Mouse (Mus musculus) kidney, embryonic 15.5 days (tissue): ENCODE data around the gene Efcab6. TPM values are rescaled to one million over a fixed set of nuclear protein-coding genes. Genes with fewer than 3 reads are reported as not detected.

Experiments
- ATAC-seq: fragments of 200-750 bp; cut with Nextera tagmentation; replicated peaks from 2 replicates; pipeline ENCODE4 v1.8.0; 2017; ENCODE audit warnings: moderate TSS enrichment; ENCODE audit not compliant: low FRiP score
- H3K27ac ChIP-seq: fragments of 300-500 bp; sonication (generic); 2 replicates; pipeline ENCODE4 v1.5.1; 2015; ENCODE audit warnings: mild to moderate bottlenecking, inconsistent platforms
- H3K27me3 ChIP-seq: fragments of 300-500 bp; sonication (generic); 2 replicates; pipeline ENCODE4 v1.6.1; 2015; ENCODE audit warnings: inconsistent platforms
- H3K36me3 ChIP-seq: fragments of 300-500 bp; sonication (generic); 2 replicates; pipeline ENCODE4 v1.6.1; 2015; ENCODE audit warnings: inconsistent platforms
- H3K4me1 ChIP-seq: fragments of 300-500 bp; sonication (generic); 2 replicates; pipeline ENCODE4 v1.6.1; 2015; ENCODE audit warnings: inconsistent platforms
- H3K4me2 ChIP-seq: fragments of 300-500 bp; sonication (generic); 2 replicates; pipeline ENCODE4 v1.6.1; 2015; ENCODE audit warnings: moderate library complexity, mild to moderate bottlenecking, inconsistent platforms
- H3K4me3 ChIP-seq: fragments of 300-500 bp; sonication (generic); replicated peaks from 2 replicates; pipeline ENCODE4 v1.5.1; 2015; ENCODE audit warnings: mild to moderate bottlenecking, inconsistent platforms
- H3K9ac ChIP-seq: fragments of 300-500 bp; sonication (generic); 2 replicates; pipeline ENCODE4 v1.6.1; 2015; ENCODE audit warnings: mild to moderate bottlenecking, inconsistent platforms
- H3K9me3 ChIP-seq: fragments of 300-500 bp; sonication (generic); replicated peaks from 2 replicates; pipeline ENCODE4 v1.6.1; 2016; ENCODE audit warnings: inconsistent platforms
- WGBS: fragments of 180-500 bp; shearing (Covaris S2); methylation state at CpG from one replicate; pipeline ENCODE4 v1.1.7; 2015; ENCODE audit warnings: mixed read lengths; 5-methylcytosine and 5-hydroxymethylcytosine counted together
- polyA plus RNA-seq: library from polyadenylated mRNA; unstranded; fragments of >200 nt; fragmentation: Nextera tagmentation; extraction: Ambion mirVana; gene quantifications from 2 replicates; pipeline ENCODE4 v1.2.1, GENCODE M21; 2015

The Efcab6 gene
- polyA plus RNA-seq, 1 experiment from 2014 or later: 0.16 TPM

DNA sequence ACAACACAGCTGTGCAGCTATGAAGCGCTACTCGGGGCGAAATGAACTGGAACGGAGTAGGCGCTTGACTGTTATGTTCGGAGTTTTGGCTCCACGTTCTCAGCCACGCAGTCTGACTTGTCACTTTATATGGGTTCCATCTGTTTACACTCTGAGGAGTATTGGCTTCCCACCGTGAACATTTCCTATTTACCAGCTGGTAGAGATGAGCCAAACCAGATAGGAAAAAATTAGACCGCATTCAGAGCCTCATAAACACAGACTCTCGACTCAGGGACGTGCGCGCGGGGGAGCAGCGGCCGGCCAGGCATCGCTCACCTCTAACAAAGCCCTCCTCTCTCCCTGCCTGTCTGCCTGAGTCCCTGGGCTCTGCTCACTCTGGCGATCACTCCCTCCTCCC lies 67.1 kb downstream of the Efcab6 start:
- no peaks in the 10 kb centered on the region for H3K36me3 ChIP-seq
- peak overlapping the region; percentile 59 for H3K27ac ChIP-seq
- peak overlapping the region; percentile 48 for H3K4me2 ChIP-seq
- H3K9ac ChIP-seq: no peak overlapping the region
- peaks cover 10% of the 10 kb centered on the region; the same call in 1 of the 2 replicates for H3K4me1 ChIP-seq
- peak overlapping the region; percentile 12; the same call in 1 of the 2 replicates for H3K4me3 ChIP-seq
- 6% methylated on average over 19 of the region's 19 CpGs for WGBS
- no peaks in the 10 kb centered on the region for H3K9me3 ChIP-seq
- ATAC-seq: peak; percentile 82
- H3K27me3 ChIP-seq: peaks cover 6% of the 10 kb centered on the region; the same call in 1 of the 2 replicates

DNA sequence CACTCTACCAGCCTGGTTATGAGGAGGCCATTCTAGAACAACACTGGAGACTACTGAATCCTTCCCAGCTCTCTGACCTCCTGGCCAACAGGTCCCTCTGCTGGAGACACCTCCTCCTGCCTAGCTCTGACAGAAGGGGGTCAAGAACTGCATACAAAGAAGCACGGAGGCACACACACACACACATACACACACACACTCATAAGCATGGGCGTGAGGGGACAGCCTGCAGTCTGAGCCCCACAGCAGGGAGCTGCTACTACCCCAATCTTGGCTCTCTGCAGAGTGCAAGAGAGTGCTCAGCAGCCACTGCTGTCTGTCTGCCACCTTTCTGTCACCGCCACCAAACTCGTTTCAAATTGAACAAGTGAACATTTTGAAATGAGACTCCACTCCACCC lies 67.6 kb downstream of the Efcab6 start:
- ATAC-seq: no peak
- H3K36me3 ChIP-seq: no peaks in the 10 kb centered on the region
- 18% methylated on average over 4 of the region's 4 CpGs for WGBS
- no peaks in the 10 kb centered on the region for H3K9me3 ChIP-seq
- peaks cover 10% of the 10 kb centered on the region; the same call in 1 of the 2 replicates for H3K4me1 ChIP-seq
- H3K9ac ChIP-seq: no peak overlapping the region
- H3K4me3 ChIP-seq: no peak overlapping the region
- H3K27ac ChIP-seq: peak overlapping the region; percentile 59
- peaks cover 6% of the 10 kb centered on the region; the same call in 1 of the 2 replicates for H3K27me3 ChIP-seq
- H3K4me2 ChIP-seq: peak overlapping the region; percentile 48

DNA sequence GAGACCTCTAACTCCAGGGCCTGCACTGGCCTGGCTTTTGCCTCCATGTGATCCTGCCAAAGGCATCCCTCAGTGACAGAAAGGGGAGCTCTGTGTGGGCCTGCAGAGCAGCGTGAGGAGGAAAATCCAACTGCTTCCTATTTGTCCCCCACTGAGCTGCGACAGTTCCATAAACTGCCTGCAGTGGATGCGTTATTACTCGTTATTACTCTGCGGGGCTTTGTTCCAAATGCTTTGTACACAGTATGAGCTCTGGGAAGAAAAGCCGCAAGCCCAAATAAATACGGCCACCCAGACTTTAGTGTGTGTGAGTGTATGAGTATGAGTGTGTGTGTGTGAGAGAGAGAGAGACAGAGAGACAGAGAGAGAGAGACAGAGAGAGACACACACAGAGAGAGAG lies 68.3 kb downstream of the Efcab6 start:
- Histone ChIP-seq H3K4me1 (peaks cover 10% of the 10 kb centered on the region), H3K36me3 (no peaks in the 10 kb centered on the region), H3K9ac (no peak overlapping the region), H3K9me3 (no peaks in the 10 kb centered on the region), H3K27ac (peak overlapping the region; percentile 59; the same call in 1 of the 2 replicates), H3K27me3 (peaks cover 6% of the 10 kb centered on the region; the same call in 1 of the 2 replicates), H3K4me3 (no peak overlapping the region), H3K4me2 (no peak overlapping the region)
- ATAC-seq: no peak
- 66% methylated on average over 7 of the region's 7 CpGs for WGBS

DNA sequence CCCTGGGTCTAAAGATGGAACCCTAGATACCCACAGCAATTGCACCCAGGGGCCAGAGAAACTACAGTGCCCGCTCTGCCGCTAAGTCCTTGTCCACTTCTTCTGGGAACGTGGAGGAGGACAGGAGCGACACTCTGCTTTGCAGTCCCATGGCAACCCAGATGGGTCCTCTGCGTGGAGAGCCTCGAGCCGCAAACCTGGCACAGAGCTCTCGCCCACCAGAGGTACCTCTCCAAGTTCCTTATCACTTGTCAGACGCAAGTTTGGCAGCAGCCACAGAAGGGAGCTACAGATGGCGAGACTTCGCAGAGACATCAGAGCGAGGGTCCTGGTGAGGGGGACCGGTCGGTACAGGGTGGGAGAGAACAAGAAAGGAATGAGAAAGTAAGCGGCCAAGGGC lies 73.0 kb downstream of the Efcab6 start:
- no peaks in the 10 kb centered on the region for H3K36me3 ChIP-seq
- no peak overlapping the region for H3K4me3 ChIP-seq
- 85% methylated on average over 15 of the region's 15 CpGs for WGBS
- H3K4me1 ChIP-seq: peaks cover 16% of the 10 kb centered on the region
- H3K9me3 ChIP-seq: no peaks in the 10 kb centered on the region
- H3K27ac ChIP-seq: no peak overlapping the region
- no peaks in the 10 kb centered on the region for H3K27me3 ChIP-seq
- no peak overlapping the region for H3K4me2 ChIP-seq
- H3K9ac ChIP-seq: no peak overlapping the region
- no peak for ATAC-seq

DNA sequence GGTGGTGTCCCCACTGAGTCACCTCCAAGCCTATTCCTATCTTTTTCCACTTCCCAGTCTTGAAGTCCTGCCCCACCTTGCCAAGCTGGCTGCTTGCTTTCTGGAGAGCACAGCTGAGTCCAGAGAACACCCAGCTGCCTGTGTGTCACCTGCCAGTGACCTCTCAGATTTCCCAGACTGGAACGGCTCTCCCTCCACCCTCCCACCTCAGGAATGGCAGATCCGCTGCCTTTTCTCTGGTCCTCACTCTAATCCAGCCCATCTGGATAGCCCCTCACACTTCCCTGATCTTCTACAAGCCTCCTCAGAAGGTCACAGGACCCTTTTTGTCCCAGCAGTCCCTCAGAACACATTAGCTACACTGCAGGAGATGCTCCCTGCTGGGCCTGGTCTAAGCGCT lies 73.7 kb downstream of the Efcab6 start:
- Histone ChIP-seq H3K4me2 (no peak overlapping the region), H3K36me3 (no peaks in the 10 kb centered on the region), H3K27ac (no peak overlapping the region), H3K4me1 (peaks cover 15% of the 10 kb centered on the region), H3K4me3 (no peak overlapping the region), H3K9ac (no peak overlapping the region), H3K9me3 (no peaks in the 10 kb centered on the region), H3K27me3 (no peaks in the 10 kb centered on the region)
- ATAC-seq: peak; percentile 71; the same call in 1 of the 2 replicates
- WGBS: 7% methylated on average over 3 of the region's 3 CpGs

DNA sequence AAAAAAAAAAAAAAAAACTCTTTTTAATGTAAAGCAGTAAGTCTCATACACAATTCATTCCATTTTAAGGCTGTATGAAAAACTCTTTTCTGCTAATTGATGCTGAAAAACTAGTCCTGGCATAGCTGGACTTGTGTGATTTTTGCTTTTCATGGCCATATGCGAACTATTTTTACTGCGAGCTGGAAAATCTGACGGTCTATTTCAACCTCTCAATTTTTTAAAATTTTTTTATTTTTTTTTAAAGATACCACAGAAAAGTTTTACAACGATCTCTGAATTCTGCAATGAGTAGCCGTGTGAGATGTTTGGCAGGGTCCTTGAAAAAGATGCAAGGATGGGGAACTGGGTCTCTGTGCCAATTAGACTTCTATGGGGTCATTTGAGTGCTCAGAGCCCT lies 75.9 kb downstream of the Efcab6 start:
- Histone ChIP-seq H3K27ac (no peak overlapping the region), H3K27me3 (no peaks in the 10 kb centered on the region), H3K4me2 (no peak overlapping the region), H3K9ac (no peak overlapping the region), H3K4me1 (peaks cover 15% of the 10 kb centered on the region), H3K9me3 (no peaks in the 10 kb centered on the region), H3K36me3 (no peaks in the 10 kb centered on the region), H3K4me3 (no peak overlapping the region)
- ATAC-seq: no peak
- 92% methylated on average over 5 of the region's 5 CpGs for WGBS

DNA sequence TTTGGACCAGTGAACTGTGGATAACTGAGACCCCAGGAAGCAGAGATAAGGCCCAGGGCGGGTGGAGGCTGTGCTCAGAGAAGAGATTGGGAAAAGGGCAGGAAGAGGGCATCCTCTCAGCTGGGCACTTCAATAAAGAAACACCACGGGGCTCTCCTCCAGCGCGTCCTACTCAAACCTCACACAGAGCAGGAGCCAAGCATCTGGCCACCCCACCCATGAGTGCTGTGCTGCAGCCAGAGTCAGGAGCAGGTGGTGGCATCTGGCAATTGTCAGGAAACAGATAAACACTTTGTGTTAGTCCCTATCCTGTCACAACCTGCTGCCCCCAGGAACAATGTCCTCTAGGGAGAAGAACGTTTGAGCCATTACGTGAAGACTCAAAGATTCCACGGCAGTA lies 77.1 kb downstream of the Efcab6 start:
- Histone ChIP-seq H3K27me3 (no peaks in the 10 kb centered on the region), H3K9me3 (no peaks in the 10 kb centered on the region), H3K9ac (no peak overlapping the region), H3K36me3 (no peaks in the 10 kb centered on the region), H3K4me1 (peaks cover 15% of the 10 kb centered on the region), H3K27ac (no peak overlapping the region), H3K4me2 (no peak overlapping the region), H3K4me3 (no peak overlapping the region)
- no peak for ATAC-seq
- 47% methylated on average over 7 of the region's 7 CpGs for WGBS

DNA sequence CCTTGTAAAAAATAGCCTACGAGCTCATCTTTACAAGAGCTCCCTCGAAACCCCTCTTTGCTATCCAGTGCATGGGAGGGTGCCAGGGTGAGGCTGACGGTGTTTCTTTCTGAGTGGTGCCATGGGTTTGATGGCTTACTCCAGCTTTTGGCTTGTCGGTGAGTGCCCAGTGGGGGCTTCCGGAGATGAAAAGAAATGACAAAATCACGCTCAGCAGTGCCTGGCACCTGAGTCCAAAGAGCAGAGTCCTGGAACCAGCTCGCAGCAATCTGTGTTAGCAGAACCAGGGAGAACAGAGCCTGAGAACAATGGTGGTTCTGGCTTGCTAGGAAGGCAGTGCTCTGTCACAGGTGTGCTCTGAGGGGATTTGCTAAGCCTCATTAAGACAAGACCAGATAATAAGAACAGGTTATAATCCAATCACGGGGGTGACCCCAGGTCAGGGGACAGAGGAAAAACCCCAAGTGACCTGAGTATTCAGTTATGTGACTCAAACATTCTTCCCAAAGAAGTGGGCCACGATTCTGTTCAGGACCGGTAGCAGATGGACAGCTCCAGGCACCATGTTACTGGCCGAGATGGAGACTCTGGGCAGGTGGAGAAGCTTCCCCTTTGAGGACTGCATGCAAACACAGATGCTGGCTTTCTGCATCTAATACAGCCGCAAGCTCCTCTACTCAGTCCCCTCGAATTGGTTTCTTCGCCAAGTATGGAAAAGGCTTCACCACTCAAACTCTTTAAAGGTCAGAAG lies 82.8 kb downstream of the Efcab6 start:
- 66% methylated on average over 14 of the region's 14 CpGs for WGBS

DNA sequence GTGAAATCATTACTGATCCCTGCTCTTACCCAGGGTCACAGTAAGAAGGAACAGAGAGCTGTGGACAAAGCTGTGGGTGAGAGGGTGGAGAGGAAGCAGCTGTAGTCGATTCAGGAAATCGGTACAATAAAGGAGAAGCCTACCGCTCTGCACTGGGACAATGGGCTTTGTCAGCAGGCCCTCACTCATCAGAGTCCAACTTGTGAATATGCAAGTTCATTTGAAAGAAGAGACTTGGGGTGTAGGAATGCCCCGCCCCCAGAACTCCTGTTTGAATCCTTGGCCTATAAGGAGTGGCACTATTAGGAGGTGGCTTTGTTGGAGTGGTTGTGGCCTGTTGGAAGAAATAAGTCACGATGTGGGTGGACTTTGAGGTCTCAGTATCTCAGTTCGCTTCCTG lies 86.3 kb downstream of the Efcab6 start:
- Histone ChIP-seq H3K9ac (no peak overlapping the region), H3K9me3 (no peaks in the 10 kb centered on the region), H3K4me3 (no peak overlapping the region), H3K27ac (no peak overlapping the region), H3K27me3 (no peaks in the 10 kb centered on the region), H3K4me2 (no peak overlapping the region), H3K4me1 (peaks cover 8% of the 10 kb centered on the region; the same call in 1 of the 2 replicates), H3K36me3 (no peaks in the 10 kb centered on the region)
- WGBS: 68% methylated on average over 6 of the region's 6 CpGs
- no peak for ATAC-seq

More for the DNA sequence above, 82.8 kb downstream of the Efcab6 start:
- Histone ChIP-seq H3K9ac (no peak overlapping the region), H3K4me1 (no peaks in the 10 kb centered on the region; the same call in 1 of the 2 replicates), H3K4me2 (no peak overlapping the region), H3K36me3 (no peaks in the 10 kb centered on the region), H3K4me3 (no peak overlapping the region), H3K9me3 (no peaks in the 10 kb centered on the region), H3K27ac (no peak overlapping the region), H3K27me3 (no peaks in the 10 kb centered on the region)
- no peak for ATAC-seq

DNA sequence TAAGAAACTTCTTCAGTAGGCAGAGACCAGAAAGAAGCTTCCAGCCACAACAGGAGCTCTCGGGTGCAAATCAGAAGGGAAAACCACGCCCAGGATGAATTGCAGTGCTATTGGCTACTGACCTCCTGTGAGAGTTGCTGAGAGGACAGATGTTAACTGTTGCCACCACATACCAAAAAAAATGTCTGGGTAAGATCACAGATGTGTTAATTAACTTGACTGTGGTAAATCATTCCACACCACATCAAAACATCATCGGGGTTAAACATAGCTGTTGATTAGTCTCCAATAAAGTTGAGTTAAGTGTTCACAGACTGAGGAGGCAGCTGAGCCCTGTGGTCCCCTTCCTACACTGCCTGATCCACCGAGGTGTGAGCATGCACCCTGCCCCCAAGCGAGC lies 88.1 kb downstream of the Efcab6 start:
- H3K4me1 ChIP-seq: peaks cover 8% of the 10 kb centered on the region; the same call in 1 of the 2 replicates
- H3K9me3 ChIP-seq: no peaks in the 10 kb centered on the region
- no peak overlapping the region for H3K27ac ChIP-seq
- H3K36me3 ChIP-seq: no peaks in the 10 kb centered on the region
- H3K9ac ChIP-seq: no peak overlapping the region
- 0 out of 2 replicates have a peak, but pooled peaks cover 3% of the 10 kb centered on the region for H3K27me3 ChIP-seq
- 10% methylated on average over 5 of the region's 5 CpGs for WGBS
- no peak for ATAC-seq
- no peak overlapping the region for H3K4me2 ChIP-seq
- no peak overlapping the region for H3K4me3 ChIP-seq

DNA sequence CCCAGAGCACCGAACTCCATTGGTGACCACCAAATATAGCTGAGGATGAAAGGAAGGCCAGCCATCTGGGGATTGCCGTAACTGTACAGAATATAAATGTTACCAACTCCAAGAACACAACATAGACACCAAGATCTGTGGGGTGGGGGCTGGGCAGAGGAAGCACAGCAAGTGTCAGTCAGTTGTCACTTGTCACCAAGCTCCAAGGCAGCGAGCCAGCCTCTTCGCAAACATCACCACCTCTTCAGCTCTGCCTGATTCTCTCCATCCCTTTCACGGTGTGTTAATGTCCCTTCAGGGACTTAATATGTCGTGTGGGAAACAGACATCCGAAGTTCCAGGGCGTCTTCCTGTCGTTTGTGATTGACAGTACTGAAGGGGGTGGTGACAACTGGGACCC lies 93.0 kb downstream of the Efcab6 start:
- no peak overlapping the region for H3K4me3 ChIP-seq
- 71% methylated on average over 9 of the region's 9 CpGs for WGBS
- no peak overlapping the region for H3K9ac ChIP-seq
- H3K36me3 ChIP-seq: no peaks in the 10 kb centered on the region
- H3K4me2 ChIP-seq: no peak overlapping the region
- H3K4me1 ChIP-seq: peaks cover 6% of the 10 kb centered on the region; the same call in 1 of the 2 replicates
- H3K27ac ChIP-seq: no peak overlapping the region
- H3K9me3 ChIP-seq: no peaks in the 10 kb centered on the region
- no peak for ATAC-seq
- 0 out of 2 replicates have a peak, but pooled peaks cover 5% of the 10 kb centered on the region for H3K27me3 ChIP-seq

DNA sequence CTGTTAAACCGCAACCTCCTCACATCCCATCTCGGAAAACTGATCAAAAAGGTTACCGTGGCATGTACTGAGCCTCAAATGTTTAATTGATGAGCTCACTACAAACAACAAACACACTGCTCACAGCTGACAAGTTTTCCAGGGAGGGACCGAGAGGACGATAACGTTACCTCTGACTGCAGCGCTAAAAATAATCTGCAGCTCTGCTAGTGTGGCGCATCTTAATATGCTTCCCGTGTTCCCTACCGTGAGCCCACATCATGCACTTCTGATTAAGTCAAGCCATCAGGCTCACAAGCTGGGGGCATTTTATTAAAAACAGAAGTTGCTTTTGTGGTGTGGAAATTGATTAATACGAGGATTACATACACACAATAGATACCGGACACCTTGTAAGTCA lies 97.4 kb downstream of the Efcab6 start:
- H3K4me2 ChIP-seq: no peak overlapping the region
- H3K9me3 ChIP-seq: no peaks in the 10 kb centered on the region
- H3K36me3 ChIP-seq: no peaks in the 10 kb centered on the region
- no peaks in the 10 kb centered on the region for H3K4me1 ChIP-seq
- 79% methylated on average over 12 of the region's 12 CpGs for WGBS
- ATAC-seq: no peak
- 0 out of 2 replicates have a peak, but pooled peaks cover 4% of the 10 kb centered on the region for H3K27me3 ChIP-seq
- H3K9ac ChIP-seq: no peak overlapping the region
- no peak overlapping the region for H3K27ac ChIP-seq
- H3K4me3 ChIP-seq: no peak overlapping the region
